Mouse (Mus musculus): ENCODE measurements around the gene Rbfox1.

DNA sequence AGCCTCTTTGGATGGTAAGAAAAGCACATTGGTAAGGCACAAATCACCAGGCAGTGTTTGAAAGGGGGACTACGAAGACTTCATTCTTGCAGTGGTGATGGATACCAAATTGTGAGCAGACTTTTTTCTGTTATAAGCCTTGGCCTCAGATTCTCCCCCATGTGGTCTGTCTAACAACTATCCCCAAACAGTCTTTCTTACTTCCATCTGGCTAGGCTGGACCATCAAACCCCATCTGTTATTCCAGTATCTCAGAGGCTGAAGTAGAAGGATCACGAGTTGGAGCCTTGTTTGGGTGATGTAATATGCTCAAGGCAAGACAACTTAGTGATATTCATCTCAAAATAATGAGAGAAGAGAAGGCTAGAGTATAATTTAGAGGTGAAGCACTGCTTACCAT is 922.7 kb downstream of the Rbfox1 start:
- no peak for TF ChIP-seq CTCF (IDR thresholded peaks at IDR 0.05; ENCODE audit: control insufficient read depth, insufficient read depth, insufficient read length)
- TF ChIP-seq FOSL1 (IDR thresholded peaks at IDR 0.05; ENCODE audit: insufficient read depth, low read length, poor library complexity, severe bottlenecking) = no peak
- no peak for TF ChIP-seq MAX (IDR thresholded peaks at IDR 0.05)
- TF ChIP-seq USF1 (IDR thresholded peaks at IDR 0.05; ENCODE audit: low read depth) = no peak
- TF ChIP-seq CEBPB (IDR thresholded peaks at IDR 0.05; ENCODE audit: low read depth) = no peak

Measured in C2C12 (cell line).